Mouse (Mus musculus): ENCODE measurements around the gene Kcna6.

DNA sequence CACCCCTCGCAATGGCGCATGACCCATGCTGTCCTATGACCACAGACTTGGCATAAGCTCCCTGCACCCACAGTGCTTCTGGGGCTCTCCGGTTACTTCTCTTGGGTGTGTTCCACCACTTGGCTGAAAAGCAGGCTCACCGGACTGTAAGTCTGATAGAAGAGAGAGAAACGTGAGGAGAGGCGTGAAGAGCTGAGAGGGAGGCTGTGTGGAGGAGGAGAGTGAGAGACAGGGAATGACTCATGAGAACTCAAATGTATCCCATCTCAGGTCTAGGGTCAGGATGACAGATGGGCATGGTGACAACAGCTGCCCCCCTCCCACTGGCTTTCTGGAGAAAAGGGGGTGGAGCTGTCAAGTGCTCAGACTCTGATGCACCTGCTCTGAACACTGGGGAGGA is 34.5 kb downstream of the Kcna6 start:
- no peak for TF ChIP-seq CTCF (IDR thresholded peaks at IDR 0.05)
- no peak for TF ChIP-seq EP300 (IDR thresholded peaks at IDR 0.05)

Measured in lung, postnatal 0 days (tissue).